Mouse (Mus musculus): Measurements from ENCODE around the gene Tead3. TPM values are rescaled to one million over a fixed set of nuclear protein-coding genes. Genes with fewer than 3 reads are reported as not detected.
"Not testable (repeated sequence)": the region's sequence is repeated elsewhere in the genome, so short reads cannot be mapped to it uniquely, and the experiment has no call there.

Gene Tead3
- total RNA-seq, 1 experiment from 2014 or later, result not detected

GRCm38 (mm10) chr17:28332915-28333546 lies 17.6 kb downstream of the Tead3 start:
- no peak for ATAC-seq (ENCODE audit: extremely low read depth, insufficient number of reproducible peaks, low FRiP score, poor library complexity, severe bottlenecking)

- no peak for ATAC-seq (ENCODE audit: extremely low read depth, insufficient number of reproducible peaks, low FRiP score, poor library complexity, severe bottlenecking)
Measured at GRCm38 (mm10) chr17:28332113-28332914, 18.3 kb downstream of the Tead3 start.

- no peak for ATAC-seq (ENCODE audit: extremely low read depth, insufficient number of reproducible peaks, low FRiP score, poor library complexity, severe bottlenecking)
Measured at GRCm38 (mm10) chr17:28331241-28332112, 19.1 kb downstream of the Tead3 start.

- not testable (repeated sequence) for ATAC-seq (ENCODE audit: extremely low read depth, insufficient number of reproducible peaks, low FRiP score, poor library complexity, severe bottlenecking)
Measured at GRCm38 (mm10) chr17:28330590-28330989, 20.0 kb downstream of the Tead3 start.

GRCm38 (mm10) chr17:28330232-28330546 lies 20.4 kb downstream of the Tead3 start:
- ATAC-seq (ENCODE audit: extremely low read depth, insufficient number of reproducible peaks, low FRiP score, poor library complexity, severe bottlenecking), result no peak

- ATAC-seq (ENCODE audit: extremely low read depth, insufficient number of reproducible peaks, low FRiP score, poor library complexity, severe bottlenecking), result no peak
Measured at GRCm38 (mm10) chr17:28329503-28330231, 20.9 kb downstream of the Tead3 start.

- ATAC-seq (ENCODE audit: extremely low read depth, insufficient number of reproducible peaks, low FRiP score, poor library complexity, severe bottlenecking), result no peak
Measured at GRCm38 (mm10) chr17:28328946-28329345, 21.7 kb downstream of the Tead3 start.

- peak; percentile 77 for ATAC-seq (ENCODE audit: extremely low read depth, insufficient number of reproducible peaks, low FRiP score, poor library complexity, severe bottlenecking)
Measured at GRCm38 (mm10) chr17:28328366-28328928, 22.2 kb downstream of the Tead3 start, which contains the start of gene Rpl10a. Rpl10a (plus strand) TSS chr17:28328471.

- no peak for ATAC-seq (ENCODE audit: extremely low read depth, insufficient number of reproducible peaks, low FRiP score, poor library complexity, severe bottlenecking)
Measured at GRCm38 (mm10) chr17:28327673-28328325, 22.8 kb downstream of the Tead3 start.

GRCm38 (mm10) chr17:28326951-28327350 lies 23.7 kb downstream of the Tead3 start:
- no peak for ATAC-seq (ENCODE audit: extremely low read depth, insufficient number of reproducible peaks, low FRiP score, poor library complexity, severe bottlenecking)

- no peak for ATAC-seq (ENCODE audit: extremely low read depth, insufficient number of reproducible peaks, low FRiP score, poor library complexity, severe bottlenecking)
Measured at GRCm38 (mm10) chr17:28325751-28326150, 24.9 kb downstream of the Tead3 start.

- not testable (repeated sequence) for ATAC-seq (ENCODE audit: extremely low read depth, insufficient number of reproducible peaks, low FRiP score, poor library complexity, severe bottlenecking)
Measured at GRCm38 (mm10) chr17:28324416-28324815, 26.2 kb downstream of the Tead3 start.

- ATAC-seq (ENCODE audit: extremely low read depth, insufficient number of reproducible peaks, low FRiP score, poor library complexity, severe bottlenecking), result no peak
Measured at GRCm38 (mm10) chr17:28323786-28324185, 26.8 kb downstream of the Tead3 start.

GRCm38 (mm10) chr17:28321700-28322099 lies 28.9 kb downstream of the Tead3 start:
- ATAC-seq (ENCODE audit: extremely low read depth, insufficient number of reproducible peaks, low FRiP score, poor library complexity, severe bottlenecking), result no peak

GRCm38 (mm10) chr17:28317725-28318124 lies 32.9 kb downstream of the Tead3 start:
- no peak for ATAC-seq (ENCODE audit: extremely low read depth, insufficient number of reproducible peaks, low FRiP score, poor library complexity, severe bottlenecking)

- ATAC-seq (ENCODE audit: extremely low read depth, insufficient number of reproducible peaks, low FRiP score, poor library complexity, severe bottlenecking), result no peak
Measured at GRCm38 (mm10) chr17:28317091-28317490, 33.5 kb downstream of the Tead3 start.

- no peak for ATAC-seq (ENCODE audit: extremely low read depth, insufficient number of reproducible peaks, low FRiP score, poor library complexity, severe bottlenecking)
Measured at GRCm38 (mm10) chr17:28316476-28316875, 34.1 kb downstream of the Tead3 start.

GRCm38 (mm10) chr17:28315611-28316160 lies 34.9 kb downstream of the Tead3 start:
- no peak for ATAC-seq (ENCODE audit: extremely low read depth, insufficient number of reproducible peaks, low FRiP score, poor library complexity, severe bottlenecking)

Measured in neutrophil, adult 5-6 weeks (primary cell).